Mouse (Mus musculus) embryonic facial prominence, embryonic 13.5 days (tissue): Measurements from ENCODE around the gene Ptprz1. TPM values are rescaled to one million over a fixed set of nuclear protein-coding genes. Genes with fewer than 3 reads are reported as not detected.

ENCODE experiments used
- ATAC-seq: fragments of 200-750 bp; cut with Nextera tagmentation; 2 replicates; pipeline ENCODE4 v1.8.0; 2017; ENCODE audit warnings: low read depth; ENCODE audit not compliant: insufficient number of reproducible peaks, insufficient read depth, low FRiP score, low TSS enrichment
- H3K27ac ChIP-seq: fragments of 300-500 bp; sonication (generic); 2 replicates; pipeline ENCODE4 v1.5.1; 2015; ENCODE audit warnings: moderate library complexity, mild to moderate bottlenecking, inconsistent platforms
- H3K27me3 ChIP-seq: fragments of 300-500 bp; sonication (generic); 2 replicates; pipeline ENCODE4 v1.6.1; 2015; ENCODE audit warnings: mild to moderate bottlenecking, inconsistent platforms
- H3K36me3 ChIP-seq: fragments of 300-500 bp; sonication (generic); 2 replicates; pipeline ENCODE4 v1.6.1; 2015; ENCODE audit warnings: mild to moderate bottlenecking, inconsistent platforms
- H3K4me1 ChIP-seq: fragments of 300-500 bp; sonication (generic); 2 replicates; pipeline ENCODE4 v1.6.1; 2015; ENCODE audit warnings: inconsistent platforms
- H3K4me2 ChIP-seq: fragments of 300-500 bp; sonication (generic); 2 replicates; pipeline ENCODE4 v1.6.1; 2015; ENCODE audit warnings: moderate library complexity, mild to moderate bottlenecking, inconsistent platforms
- H3K4me3 ChIP-seq: fragments of 300-500 bp; sonication (generic); 2 replicates; pipeline ENCODE4 v1.5.1; 2015; ENCODE audit warnings: mild to moderate bottlenecking, inconsistent platforms
- H3K9ac ChIP-seq: fragments of 300-500 bp; sonication (generic); 2 replicates; pipeline ENCODE4 v1.6.1; 2015; ENCODE audit warnings: mild to moderate bottlenecking, inconsistent platforms
- H3K9me3 ChIP-seq: fragments of 300-500 bp; sonication (generic); 2 replicates; pipeline ENCODE4 v1.6.1; 2016; ENCODE audit warnings: inconsistent platforms
- WGBS: fragments of 180-500 bp; shearing (Covaris S2); methylation state at CpG from one replicate; pipeline ENCODE4 v1.1.7; 2015; ENCODE audit warnings: mixed read lengths; 5-methylcytosine and 5-hydroxymethylcytosine counted together
- polyA plus RNA-seq: library from polyadenylated mRNA; unstranded; fragments of >200 nt; fragmentation: Nextera tagmentation; extraction: Ambion mirVana; gene quantifications from 2 replicates; pipeline ENCODE4 v1.2.1, GENCODE M21; 2015

Ptprz1 gene
- polyA plus RNA-seq, 1 experiment from 2014 or later: 19.5 TPM

DNA sequence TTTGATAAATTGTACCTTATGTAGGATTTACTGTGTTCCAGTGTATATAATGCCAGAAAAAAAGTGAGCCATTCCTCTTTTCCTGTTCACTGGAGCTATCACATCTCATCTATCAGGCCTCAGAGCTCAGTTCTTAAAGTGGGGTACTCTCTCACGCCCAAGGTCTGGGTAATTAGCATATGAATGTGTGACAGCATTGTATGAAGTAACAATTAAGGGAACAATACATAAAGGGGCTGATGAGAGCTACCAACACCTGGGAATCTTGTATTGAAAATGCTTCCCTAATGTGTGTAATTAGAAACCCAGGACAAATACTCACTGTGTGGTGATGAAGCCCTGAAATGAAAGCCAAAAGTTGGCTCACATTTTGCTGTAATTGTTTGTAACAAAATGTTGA, 47.6 kb downstream of the Ptprz1 start:
- H3K36me3 ChIP-seq: no peaks in the 10 kb centered on the region
- 16% methylated on average over 1 of the region's 1 CpGs for WGBS
- no peak overlapping the region for H3K27ac ChIP-seq
- H3K9me3 ChIP-seq: no peaks in the 10 kb centered on the region
- H3K4me3 ChIP-seq: no peak overlapping the region
- H3K4me1 ChIP-seq: no peaks in the 10 kb centered on the region
- no peaks in the 10 kb centered on the region for H3K27me3 ChIP-seq
- no peak overlapping the region for H3K9ac ChIP-seq
- no peak for ATAC-seq
- no peak overlapping the region for H3K4me2 ChIP-seq

DNA sequence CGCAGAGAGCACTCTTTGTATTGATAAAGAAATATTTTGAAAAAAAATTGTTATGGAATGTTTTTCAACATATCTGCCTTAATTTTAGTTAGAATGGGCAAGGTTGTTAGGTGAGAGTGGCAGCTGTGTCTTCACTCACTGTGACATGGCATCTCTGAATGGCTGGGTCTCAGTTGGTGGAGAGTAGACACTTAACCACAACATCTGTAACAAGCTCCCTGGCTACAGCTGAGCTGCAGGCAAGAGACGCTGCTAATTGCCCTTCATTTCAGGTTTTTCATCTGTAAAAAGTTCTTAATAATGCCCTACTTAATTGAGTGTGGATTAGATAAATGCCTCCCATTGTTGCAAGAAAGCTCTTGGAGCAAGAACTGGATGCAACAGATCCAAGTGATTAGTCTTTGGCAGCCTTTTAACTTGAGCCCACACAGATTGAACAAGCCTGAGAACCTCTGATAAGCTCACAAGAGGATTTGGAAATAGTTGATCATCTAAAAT, 57.5 kb downstream of the Ptprz1 start:
- Histone ChIP-seq H3K36me3 (no peaks in the 10 kb centered on the region), H3K4me1 (no peaks in the 10 kb centered on the region), H3K4me2 (no peak overlapping the region), H3K27me3 (no peaks in the 10 kb centered on the region), H3K27ac (no peak overlapping the region), H3K4me3 (no peak overlapping the region), H3K9me3 (no peaks in the 10 kb centered on the region), H3K9ac (no peak overlapping the region)
- WGBS: 64% methylated on average over 2 of the region's 2 CpGs
- ATAC-seq: no peak

DNA sequence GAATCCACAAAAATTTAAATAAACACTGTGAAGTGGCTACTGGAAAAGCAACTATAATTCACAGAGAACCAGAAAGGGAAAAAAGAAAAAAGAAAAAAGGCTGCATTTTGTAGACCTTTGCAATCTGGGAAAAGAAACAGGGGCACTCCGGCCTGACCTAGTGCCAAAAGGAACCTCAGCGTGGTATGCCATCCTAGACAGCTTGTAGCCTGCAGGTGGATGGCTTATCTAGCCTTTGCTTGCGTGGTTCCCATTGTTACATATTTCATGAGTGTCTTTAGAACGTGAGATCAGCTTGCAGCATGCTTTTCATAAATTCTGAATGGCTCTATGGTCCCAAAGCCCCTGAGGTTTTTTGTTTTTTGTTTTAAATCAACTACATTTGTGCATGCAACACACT, 61.8 kb downstream of the Ptprz1 start:
- no peak for ATAC-seq
- H3K4me1 ChIP-seq: no peaks in the 10 kb centered on the region
- no peaks in the 10 kb centered on the region for H3K9me3 ChIP-seq
- H3K27ac ChIP-seq: no peak overlapping the region
- H3K4me3 ChIP-seq: no peak overlapping the region
- no peak overlapping the region for H3K9ac ChIP-seq
- 68% methylated on average over 4 of the region's 4 CpGs for WGBS
- no peaks in the 10 kb centered on the region for H3K27me3 ChIP-seq
- H3K36me3 ChIP-seq: no peaks in the 10 kb centered on the region
- H3K4me2 ChIP-seq: no peak overlapping the region

DNA sequence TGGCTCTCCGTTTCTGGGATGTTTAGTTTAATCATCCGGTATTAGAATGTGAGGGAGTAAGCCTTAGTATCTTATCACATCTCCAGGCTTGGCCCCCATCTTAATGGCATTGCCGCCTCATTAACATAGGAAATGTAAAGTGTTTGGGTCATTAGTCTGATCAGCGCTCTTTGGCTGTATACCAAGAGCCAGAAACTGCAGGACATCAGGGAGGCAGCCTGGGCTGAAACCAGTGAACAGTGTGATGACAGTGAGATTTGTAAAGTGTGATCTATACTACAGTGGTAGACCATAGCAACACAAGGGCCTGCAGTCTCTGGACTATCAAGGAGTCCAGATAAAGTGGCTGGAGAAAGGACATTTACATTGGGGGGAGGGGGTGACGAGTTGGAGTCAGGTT, 62.2 kb downstream of the Ptprz1 start:
- Histone ChIP-seq H3K9me3 (no peaks in the 10 kb centered on the region), H3K27ac (no peak overlapping the region), H3K4me2 (no peak overlapping the region), H3K4me3 (no peak overlapping the region), H3K4me1 (no peaks in the 10 kb centered on the region), H3K27me3 (no peaks in the 10 kb centered on the region), H3K9ac (no peak overlapping the region), H3K36me3 (no peaks in the 10 kb centered on the region)
- WGBS: 65% methylated on average over 5 of the region's 5 CpGs
- ATAC-seq: no peak

DNA sequence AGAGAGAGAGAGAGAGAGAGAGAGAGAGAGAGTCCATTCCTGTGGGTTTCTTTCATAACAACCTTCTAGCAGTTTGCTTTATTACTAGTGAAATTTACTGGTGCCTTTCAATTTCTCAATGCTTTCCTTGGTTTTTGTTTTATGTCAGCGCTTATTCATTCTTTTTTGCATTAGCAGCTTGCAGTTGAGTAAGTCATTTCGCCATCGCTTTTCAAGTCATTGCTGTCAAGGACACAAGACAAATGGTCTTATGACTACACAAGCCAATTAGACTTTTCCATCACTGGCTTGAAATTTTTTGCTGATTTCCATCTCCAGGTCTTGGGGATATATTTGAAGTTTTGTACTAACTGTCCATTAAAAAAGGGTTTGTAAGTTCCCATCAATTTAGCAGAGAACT, 68.9 kb downstream of the Ptprz1 start:
- Histone ChIP-seq H3K27ac (no peak overlapping the region), H3K4me3 (no peak overlapping the region), H3K9ac (no peak overlapping the region), H3K9me3 (no peaks in the 10 kb centered on the region), H3K4me2 (no peak overlapping the region), H3K36me3 (no peaks in the 10 kb centered on the region), H3K27me3 (no peaks in the 10 kb centered on the region), H3K4me1 (no peaks in the 10 kb centered on the region)
- ATAC-seq: no peak
- 91% methylated on average over 3 of the region's 3 CpGs for WGBS

DNA sequence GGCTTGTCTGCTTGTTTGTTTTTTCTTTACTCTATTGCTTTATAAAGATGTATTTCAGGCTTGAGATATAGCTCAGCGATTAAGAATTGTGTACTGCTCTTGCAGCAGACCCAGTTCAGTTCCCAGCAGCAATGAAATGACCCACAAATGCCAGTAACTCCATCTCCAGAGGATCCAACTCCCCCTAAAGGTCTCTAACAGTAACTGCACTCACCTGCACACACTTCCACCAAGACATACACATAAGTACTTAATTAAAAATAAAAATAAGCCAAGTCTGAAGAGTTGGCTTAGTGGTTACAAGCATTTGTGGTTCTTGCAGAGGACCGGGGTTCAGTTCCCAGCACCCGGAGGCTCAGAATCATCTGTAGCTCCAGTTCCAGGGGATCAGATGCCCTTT, 88.1 kb downstream of the Ptprz1 start:
- WGBS: 85% methylated on average over 3 of the region's 3 CpGs
- H3K36me3 ChIP-seq: no peaks in the 10 kb centered on the region
- no peak overlapping the region for H3K27ac ChIP-seq
- H3K9me3 ChIP-seq: peaks cover 4% of the 10 kb centered on the region; the same call in 1 of the 2 replicates
- no peak overlapping the region for H3K4me2 ChIP-seq
- no peak overlapping the region for H3K9ac ChIP-seq
- ATAC-seq: no peak
- H3K27me3 ChIP-seq: no peaks in the 10 kb centered on the region
- no peak overlapping the region for H3K4me3 ChIP-seq
- H3K4me1 ChIP-seq: no peaks in the 10 kb centered on the region

DNA sequence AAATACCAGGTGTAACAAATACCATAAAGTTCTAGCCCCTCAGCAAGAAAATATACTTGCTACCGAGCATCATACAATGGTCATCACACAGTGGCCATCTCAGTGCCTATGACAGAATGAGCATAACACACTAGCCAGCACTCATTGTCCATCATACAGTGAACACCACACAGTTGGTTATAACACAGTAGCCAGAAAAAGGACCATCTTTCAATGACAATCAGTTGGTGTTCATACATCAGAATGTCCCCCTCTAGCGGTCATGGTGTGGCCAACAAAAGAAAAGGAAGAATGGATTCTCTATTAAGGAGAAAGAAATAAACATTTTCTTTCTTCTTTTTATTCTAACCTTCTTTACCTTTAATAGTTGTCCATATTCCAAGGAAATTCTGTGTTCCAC, 92.8 kb downstream of the Ptprz1 start:
- Histone ChIP-seq H3K27me3 (no peaks in the 10 kb centered on the region), H3K9ac (no peak overlapping the region), H3K4me3 (no peak overlapping the region), H3K27ac (no peak overlapping the region), H3K36me3 (no peaks in the 10 kb centered on the region), H3K4me1 (no peaks in the 10 kb centered on the region), H3K4me2 (no peak overlapping the region), H3K9me3 (peaks cover 4% of the 10 kb centered on the region; the same call in 1 of the 2 replicates)
- no peak for ATAC-seq
- 55% methylated on average over 2 of the region's 2 CpGs for WGBS

DNA sequence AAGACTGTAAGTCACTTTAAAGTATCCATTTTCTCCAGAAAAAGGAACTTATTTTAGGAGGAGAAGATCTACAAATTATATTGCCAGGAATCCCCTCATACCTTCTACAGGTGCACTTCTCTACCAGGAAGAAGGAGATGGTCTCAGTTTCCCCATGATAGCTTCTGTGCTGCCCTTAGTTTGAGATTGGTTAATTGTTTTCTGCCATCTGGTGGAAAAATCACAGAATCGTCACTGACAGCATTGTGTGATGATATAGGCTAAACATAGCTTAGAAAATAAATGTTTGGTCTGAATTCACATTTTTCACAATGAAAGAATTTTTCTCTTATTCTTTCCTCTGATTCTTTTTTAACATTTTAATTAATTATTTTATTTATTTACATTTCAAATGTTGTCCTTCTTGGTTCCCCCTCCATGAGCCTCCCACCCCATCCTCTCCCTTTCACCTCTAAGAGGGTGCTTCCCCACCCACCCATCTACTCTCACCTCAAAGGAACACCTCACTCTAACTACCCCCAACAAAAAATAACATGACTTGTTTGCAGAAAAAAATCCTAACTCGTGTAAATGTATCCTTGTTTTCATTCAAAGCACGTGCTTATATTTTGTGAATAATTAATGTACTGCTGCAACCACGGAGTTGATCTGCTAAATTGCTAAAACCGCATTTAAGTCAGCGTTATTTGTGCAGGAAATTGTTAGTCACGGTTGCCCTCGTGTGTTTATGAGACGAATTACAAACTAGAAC, 108.6 kb downstream of the Ptprz1 start:
- 2% methylated on average over 9 of the region's 9 CpGs for WGBS
- Histone ChIP-seq H3K9ac (no peak overlapping the region), H3K27me3 (no peaks in the 10 kb centered on the region), H3K4me1 (peaks cover 3% of the 10 kb centered on the region), H3K27ac (no peak overlapping the region), H3K9me3 (peaks cover 9% of the 10 kb centered on the region), H3K4me3 (no peak overlapping the region), H3K36me3 (peaks cover 7% of the 10 kb centered on the region; the same call in 1 of the 2 replicates), H3K4me2 (peak overlapping the region; percentile 26)
- no peak for ATAC-seq

DNA sequence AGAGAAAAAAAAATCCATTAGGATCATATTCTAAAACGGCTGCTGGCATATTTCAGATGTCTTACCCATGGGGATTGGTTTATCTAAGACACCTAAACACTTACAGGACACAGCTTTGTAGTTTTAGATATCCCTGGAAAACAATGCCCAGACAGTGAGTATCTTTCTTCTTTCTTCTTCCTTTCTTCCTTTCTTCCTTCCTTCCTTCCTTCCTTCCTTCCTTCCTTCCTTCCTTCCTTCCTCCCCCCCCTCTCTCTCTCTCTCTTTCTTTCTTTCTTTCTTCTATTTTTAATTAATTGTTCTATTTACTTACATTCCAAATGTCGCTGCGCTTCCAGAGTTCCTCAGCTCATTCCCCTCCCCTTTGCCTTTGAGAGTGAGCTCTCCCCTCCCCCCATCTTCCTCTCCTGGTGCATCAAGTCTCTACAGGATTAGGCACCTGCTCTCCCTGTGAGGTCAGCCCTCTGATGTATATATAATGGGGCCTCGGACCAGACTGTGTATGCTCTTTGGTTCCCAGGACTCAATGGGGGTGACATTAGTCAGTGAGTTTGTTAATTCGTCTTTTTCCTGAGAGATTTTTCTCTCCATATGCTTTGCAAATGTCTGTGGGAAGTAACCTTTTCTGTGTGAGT, 109.3 kb downstream of the Ptprz1 start:
- Histone ChIP-seq H3K27ac (no peak overlapping the region), H3K4me2 (peak overlapping the region; percentile 26)
- ATAC-seq: no peak

DNA sequence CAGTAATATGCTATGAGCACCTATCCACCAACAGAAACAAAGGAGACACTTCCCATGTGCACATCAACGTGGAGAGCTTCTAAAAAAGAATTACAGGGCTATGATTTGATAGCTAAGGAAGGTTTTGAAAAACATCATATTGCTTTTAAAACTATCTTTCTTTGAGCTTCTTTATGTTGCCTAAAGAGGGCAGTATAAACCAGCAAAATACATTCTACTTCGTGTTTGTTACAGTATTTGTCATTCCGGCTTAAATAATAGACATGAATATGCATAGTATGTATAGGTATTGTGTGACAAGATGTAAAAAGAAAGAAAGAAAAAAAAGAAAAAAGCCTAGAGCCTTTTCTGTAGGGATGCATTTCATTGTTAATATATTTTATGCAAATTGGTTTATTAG, 127.8 kb downstream of the Ptprz1 start:
- WGBS: 21% methylated on average over 3 of the region's 3 CpGs
- Histone ChIP-seq H3K9ac (no peak overlapping the region), H3K27ac (no peak overlapping the region), H3K4me2 (no peak overlapping the region), H3K36me3 (no peaks in the 10 kb centered on the region), H3K4me3 (no peak overlapping the region), H3K27me3 (no peaks in the 10 kb centered on the region), H3K4me1 (no peaks in the 10 kb centered on the region), H3K9me3 (no peaks in the 10 kb centered on the region)
- no peak for ATAC-seq

More for the DNA sequence above, 109.3 kb downstream of the Ptprz1 start:
- 9% methylated on average over 5 of the region's 5 CpGs for WGBS
- H3K4me3 ChIP-seq: no peak overlapping the region
- H3K9me3 ChIP-seq: peaks cover 9% of the 10 kb centered on the region
- no peak overlapping the region for H3K9ac ChIP-seq
- H3K36me3 ChIP-seq: peaks cover 7% of the 10 kb centered on the region; the same call in 1 of the 2 replicates
- peaks cover 3% of the 10 kb centered on the region for H3K4me1 ChIP-seq
- H3K27me3 ChIP-seq: no peaks in the 10 kb centered on the region

DNA sequence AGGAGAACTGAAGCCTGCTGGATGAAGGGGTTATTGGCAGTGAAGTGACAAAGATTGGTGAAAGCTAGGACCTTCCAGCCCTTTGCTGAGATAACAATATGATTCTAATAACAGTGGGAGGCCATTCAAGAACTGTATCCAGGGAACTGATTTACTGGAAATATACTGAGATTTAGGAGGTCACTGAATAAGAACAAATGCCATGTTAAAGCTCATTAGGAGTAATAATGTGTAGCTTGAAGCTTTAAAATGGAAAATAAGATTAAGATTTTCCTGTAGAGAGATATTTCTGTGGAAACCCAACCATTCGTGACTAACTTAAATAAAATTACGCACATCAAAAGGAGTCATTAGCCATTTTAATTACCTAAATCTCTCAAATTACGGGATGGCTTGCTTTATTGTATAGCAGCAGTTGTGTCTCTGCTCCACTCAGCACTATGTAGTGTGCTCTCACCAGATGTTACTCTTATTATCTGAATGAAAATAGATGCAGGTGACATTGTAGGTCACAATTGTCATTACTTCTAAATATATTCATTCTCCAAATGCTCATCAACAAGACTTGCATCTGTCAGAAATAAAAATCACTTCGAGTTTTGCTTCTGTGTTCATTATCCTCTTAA, 139.8 kb downstream of the Ptprz1 start:
- Histone ChIP-seq H3K27ac (no peak overlapping the region), H3K36me3 (no peaks in the 10 kb centered on the region), H3K9me3 (no peaks in the 10 kb centered on the region), H3K4me2 (no peak overlapping the region), H3K4me1 (no peaks in the 10 kb centered on the region), H3K4me3 (no peak overlapping the region), H3K9ac (no peak overlapping the region), H3K27me3 (no peaks in the 10 kb centered on the region)
- no peak for ATAC-seq
- 61% methylated on average over 4 of the region's 4 CpGs for WGBS

DNA sequence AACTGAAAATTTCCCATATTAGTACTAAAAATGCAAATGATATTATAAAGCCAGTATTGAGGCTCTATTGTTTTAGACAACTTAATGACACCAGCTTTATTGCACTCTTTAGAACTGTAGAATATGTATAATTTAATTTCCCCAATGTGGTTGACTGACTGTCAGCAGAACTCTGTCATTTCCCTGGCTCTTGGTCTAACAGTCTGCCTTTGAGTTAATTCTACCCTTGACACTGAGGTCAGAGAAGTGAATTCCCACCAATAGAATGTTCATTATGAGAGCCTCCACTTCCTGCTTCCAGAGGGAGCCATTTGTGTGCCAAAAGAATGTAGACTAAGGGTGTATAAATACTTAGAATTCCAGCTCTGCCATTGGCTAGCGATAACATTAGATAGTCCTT, 152.9 kb downstream of the Ptprz1 start:
- 0 out of 2 replicates have a peak, but pooled peaks cover 3% of the 10 kb centered on the region for H3K36me3 ChIP-seq

More for the DNA sequence above, 152.9 kb downstream of the Ptprz1 start:
- ATAC-seq: no peak
- no peak overlapping the region for H3K9ac ChIP-seq
- H3K9me3 ChIP-seq: no peaks in the 10 kb centered on the region
- H3K4me2 ChIP-seq: no peak overlapping the region
- no peaks in the 10 kb centered on the region for H3K4me1 ChIP-seq
- H3K27me3 ChIP-seq: no peaks in the 10 kb centered on the region
- H3K4me3 ChIP-seq: no peak overlapping the region
- WGBS: 67% methylated on average over 1 of the region's 1 CpGs
- H3K27ac ChIP-seq: no peak overlapping the region
